Mouse (Mus musculus): ENCODE results near the gene Numbl. TPM values are rescaled to one million over a fixed set of nuclear protein-coding genes. Genes with fewer than 3 reads are reported as not detected.

Numbl gene
- polyA plus RNA-seq, 1 experiment, result 108 TPM

- Histone ChIP-seq H3K27ac (ENCODE audit: insufficient read depth, low read length) (no peak overlapping the region), H3K4me1 (ENCODE audit: control insufficient read depth, insufficient read depth, low read length) (peaks cover 2% of the 10 kb centered on the region; the same call in 1 of the 2 replicates), H3K4me3 (ENCODE audit: insufficient read depth, low read length) (no peak overlapping the region)
- TF ChIP-seq POLR2A (IDR thresholded peaks at IDR 0.05; ENCODE audit: extremely low read depth, insufficient read depth, low read length) (no peak), CTCF (IDR thresholded peaks at IDR 0.05; ENCODE audit: extremely low read depth, insufficient read depth, low read length) (no peak)
Observed at GRCm38 (mm10) chr7:27325697-27326096, 67.5 kb downstream of the Numbl start.

GRCm38 (mm10) chr7:27326101-27326880 is 68.1 kb downstream of the Numbl start:
- Histone ChIP-seq H3K4me1 (ENCODE audit: control insufficient read depth, insufficient read depth, low read length) (peaks cover 2% of the 10 kb centered on the region; the same call in 1 of the 2 replicates), H3K27ac (ENCODE audit: insufficient read depth, low read length) (no peak overlapping the region), H3K4me3 (ENCODE audit: insufficient read depth, low read length) (no peak overlapping the region)
- no peak for TF ChIP-seq CTCF (IDR thresholded peaks at IDR 0.05; ENCODE audit: extremely low read depth, insufficient read depth, low read length)
- TF ChIP-seq POLR2A (IDR thresholded peaks at IDR 0.05; ENCODE audit: extremely low read depth, insufficient read depth, low read length), result no peak

- no peak overlapping the region for H3K27ac ChIP-seq (ENCODE audit: insufficient read depth, low read length)
- peaks cover 3% of the 10 kb centered on the region for H3K4me1 ChIP-seq (ENCODE audit: control insufficient read depth, insufficient read depth, low read length)
- no peak for TF ChIP-seq CTCF (IDR thresholded peaks at IDR 0.05; ENCODE audit: extremely low read depth, insufficient read depth, low read length)
- TF ChIP-seq POLR2A (IDR thresholded peaks at IDR 0.05; ENCODE audit: extremely low read depth, insufficient read depth, low read length), result no peak
- H3K4me3 ChIP-seq (ENCODE audit: insufficient read depth, low read length), result no peak overlapping the region
Observed at GRCm38 (mm10) chr7:27327500-27327899, 69.3 kb downstream of the Numbl start.

- Histone ChIP-seq H3K4me1 (ENCODE audit: control insufficient read depth, insufficient read depth, low read length) (peaks cover 5% of the 10 kb centered on the region), H3K27ac (ENCODE audit: insufficient read depth, low read length) (no peak overlapping the region), H3K4me3 (ENCODE audit: insufficient read depth, low read length) (no peak overlapping the region)
- TF ChIP-seq CTCF (IDR thresholded peaks at IDR 0.05; ENCODE audit: extremely low read depth, insufficient read depth, low read length) (no peak), POLR2A (IDR thresholded peaks at IDR 0.05; ENCODE audit: extremely low read depth, insufficient read depth, low read length) (no peak)
Observed at GRCm38 (mm10) chr7:27328161-27328560, 69.9 kb downstream of the Numbl start.

GRCm38 (mm10) chr7:27328648-27329047 is 70.4 kb downstream of the Numbl start:
- TF ChIP-seq CTCF (IDR thresholded peaks at IDR 0.05; ENCODE audit: extremely low read depth, insufficient read depth, low read length), result no peak
- no peak for TF ChIP-seq POLR2A (IDR thresholded peaks at IDR 0.05; ENCODE audit: extremely low read depth, insufficient read depth, low read length)
- no peak overlapping the region for H3K27ac ChIP-seq (ENCODE audit: insufficient read depth, low read length)
- no peak overlapping the region for H3K4me3 ChIP-seq (ENCODE audit: insufficient read depth, low read length)
- peaks cover 5% of the 10 kb centered on the region for H3K4me1 ChIP-seq (ENCODE audit: control insufficient read depth, insufficient read depth, low read length)

GRCm38 (mm10) chr7:27329326-27329947 is 71.2 kb downstream of the Numbl start:
- H3K4me1 ChIP-seq (ENCODE audit: control insufficient read depth, insufficient read depth, low read length), result peaks cover 5% of the 10 kb centered on the region
- no peak overlapping the region for H3K4me3 ChIP-seq (ENCODE audit: insufficient read depth, low read length)
- no peak overlapping the region for H3K27ac ChIP-seq (ENCODE audit: insufficient read depth, low read length)
- TF ChIP-seq POLR2A (IDR thresholded peaks at IDR 0.05; ENCODE audit: extremely low read depth, insufficient read depth, low read length), result no peak
- peak; percentile 41; the same call in 1 of the 2 replicates for TF ChIP-seq CTCF (IDR thresholded peaks at IDR 0.05; ENCODE audit: extremely low read depth, insufficient read depth, low read length)

GRCm38 (mm10) chr7:27329981-27330380 is 71.7 kb downstream of the Numbl start:
- Histone ChIP-seq H3K4me1 (ENCODE audit: control insufficient read depth, insufficient read depth, low read length) (peaks cover 5% of the 10 kb centered on the region), H3K4me3 (ENCODE audit: insufficient read depth, low read length) (no peak overlapping the region), H3K27ac (ENCODE audit: insufficient read depth, low read length) (no peak overlapping the region)
- no peak for TF ChIP-seq POLR2A (IDR thresholded peaks at IDR 0.05; ENCODE audit: extremely low read depth, insufficient read depth, low read length)
- TF ChIP-seq CTCF (IDR thresholded peaks at IDR 0.05; ENCODE audit: extremely low read depth, insufficient read depth, low read length), result no peak

- H3K4me1 ChIP-seq (ENCODE audit: control insufficient read depth, insufficient read depth, low read length), result peaks cover 4% of the 10 kb centered on the region
- TF ChIP-seq POLR2A (IDR thresholded peaks at IDR 0.05; ENCODE audit: extremely low read depth, insufficient read depth, low read length), result no peak
- no peak for TF ChIP-seq CTCF (IDR thresholded peaks at IDR 0.05; ENCODE audit: extremely low read depth, insufficient read depth, low read length)
- peak overlapping the region; percentile 11; the same call in 1 of the 2 replicates for H3K4me3 ChIP-seq (ENCODE audit: insufficient read depth, low read length)
- 0 out of 2 replicates have a peak overlapping the region, but pooled peaks have one; percentile 27 for H3K27ac ChIP-seq (ENCODE audit: insufficient read depth, low read length)
Observed at GRCm38 (mm10) chr7:27330709-27331540, 72.7 kb downstream of the Numbl start.

GRCm38 (mm10) chr7:27331541-27331851 is 73.3 kb downstream of the Numbl start:
- TF ChIP-seq CTCF (IDR thresholded peaks at IDR 0.05; ENCODE audit: extremely low read depth, insufficient read depth, low read length) (no peak), POLR2A (IDR thresholded peaks at IDR 0.05; ENCODE audit: extremely low read depth, insufficient read depth, low read length) (no peak)
- Histone ChIP-seq H3K4me1 (ENCODE audit: control insufficient read depth, insufficient read depth, low read length) (peaks cover 4% of the 10 kb centered on the region), H3K27ac (ENCODE audit: insufficient read depth, low read length) (0 out of 2 replicates have a peak overlapping the region, but pooled peaks have one; percentile 27), H3K4me3 (ENCODE audit: insufficient read depth, low read length) (no peak overlapping the region)

Other genes starting within 250 kb of the Numbl start
- gene Cyp2a12, start 229.4 kb upstream of the Numbl start, polyA plus RNA-seq (2012; rRNA removed), result not detected in 2 replicates
- gene Cyp2f2, start 138.5 kb upstream of the Numbl start, polyA plus RNA-seq (2012; rRNA removed), result 1.3 and 1.7 TPM in 2 replicates
- gene Cyp2t4, start 104.7 kb upstream of the Numbl start, polyA plus RNA-seq (2012; rRNA removed), result not detected in 2 replicates
- 111 and 112 TPM in 2 replicates for gene Egln2, start 91.6 kb upstream of the Numbl start, polyA plus RNA-seq (2012; rRNA removed)
- 150 and 154 TPM in 2 replicates for gene Rab4b, start 79.5 kb upstream of the Numbl start, polyA plus RNA-seq (2012; rRNA removed)
- gene Gm21983, start 77.3 kb upstream of the Numbl start, polyA plus RNA-seq (2012; rRNA removed), result not detected in 2 replicates
- 4.8 and 7.7 TPM in 2 replicates for gene Mia, start 77.3 kb upstream of the Numbl start, polyA plus RNA-seq (2012; rRNA removed)
- 14.9 and 15.2 TPM in 2 replicates for gene BC024978, start 62.7 kb upstream of the Numbl start, polyA plus RNA-seq (2012; rRNA removed)
- gene Snrpa, start 62.2 kb upstream of the Numbl start, polyA plus RNA-seq (2012; rRNA removed), result 175 and 176 TPM in 2 replicates
- 5.8 and 6.8 TPM in 2 replicates for gene Itpkc, start 29.8 kb upstream of the Numbl start, polyA plus RNA-seq (2012; rRNA removed)
- 30.6 and 31.8 TPM in 2 replicates for gene Coq8b, start 25.4 kb upstream of the Numbl start, polyA plus RNA-seq (2012; rRNA removed)
- 54.5 and 62.3 TPM in 2 replicates for gene Ltbp4, start 79.3 kb downstream of the Numbl start, polyA plus RNA-seq (2012; rRNA removed)
- 64.2 and 73.8 TPM in 2 replicates for gene Shkbp1, start 97.6 kb downstream of the Numbl start, polyA plus RNA-seq (2012; rRNA removed)
- 0.75 TPM in 1 of 2 replicates, not detected in the other for gene Gm20479, start 99.0 kb downstream of the Numbl start, polyA plus RNA-seq (2012; rRNA removed)
- 149 and 162 TPM in 2 replicates for gene Sptbn4, start 189.3 kb downstream of the Numbl start, polyA plus RNA-seq (2012; rRNA removed)
- gene Blvrb, start 189.5 kb downstream of the Numbl start, polyA plus RNA-seq (2012; rRNA removed), result 15.8 and 16.6 TPM in 2 replicates
- 3.3 and 3.8 TPM in 2 replicates for gene Sertad3, start 215.3 kb downstream of the Numbl start, polyA plus RNA-seq (2012; rRNA removed)
- gene Sertad1, start 228.5 kb downstream of the Numbl start, polyA plus RNA-seq (2012; rRNA removed), result 15.7 and 19.3 TPM in 2 replicates
- gene Prx, start 240.9 kb downstream of the Numbl start, polyA plus RNA-seq (2012; rRNA removed), result 0.29 and 0.47 TPM in 2 replicates